Mouse (Mus musculus) C2C12 (cell line): ENCODE measurements around the gene Eps15l1.

Source experiments
- CTCF ChIP-seq: IDR thresholded peaks from one replicate; pipeline ENCODE4 v1.5.1; 2011; ENCODE audit not compliant: control insufficient read depth, insufficient read depth, insufficient read length
- FOSL1 ChIP-seq: IDR thresholded peaks from one replicate; pipeline ENCODE4 v1.8.0; 2011; ENCODE audit warnings: mild to moderate bottlenecking, low read length; ENCODE audit not compliant: poor library complexity, insufficient read depth, severe bottlenecking
- MAX ChIP-seq: IDR thresholded peaks from one replicate; pipeline ENCODE4 v1.6.1; 2011; ENCODE audit warnings: mild to moderate bottlenecking, control low read depth
- MYOD1 ChIP-seq: IDR thresholded peaks from one replicate; pipeline ENCODE4 v1.6.1; 2011; ENCODE audit warnings: low read depth; ENCODE audit not compliant: control insufficient read depth, insufficient read length
- MYOG ChIP-seq: IDR thresholded peaks from one replicate; pipeline ENCODE4 v1.6.1; 2011; ENCODE audit not compliant: control insufficient read depth, insufficient read length; ENCODE audit errors: extremely low read depth
- USF1 ChIP-seq: IDR thresholded peaks from one replicate; pipeline ENCODE4 v1.6.1; 2011; ENCODE audit warnings: low read depth, mild to moderate bottlenecking, control low read depth, moderate library complexity

DNA sequence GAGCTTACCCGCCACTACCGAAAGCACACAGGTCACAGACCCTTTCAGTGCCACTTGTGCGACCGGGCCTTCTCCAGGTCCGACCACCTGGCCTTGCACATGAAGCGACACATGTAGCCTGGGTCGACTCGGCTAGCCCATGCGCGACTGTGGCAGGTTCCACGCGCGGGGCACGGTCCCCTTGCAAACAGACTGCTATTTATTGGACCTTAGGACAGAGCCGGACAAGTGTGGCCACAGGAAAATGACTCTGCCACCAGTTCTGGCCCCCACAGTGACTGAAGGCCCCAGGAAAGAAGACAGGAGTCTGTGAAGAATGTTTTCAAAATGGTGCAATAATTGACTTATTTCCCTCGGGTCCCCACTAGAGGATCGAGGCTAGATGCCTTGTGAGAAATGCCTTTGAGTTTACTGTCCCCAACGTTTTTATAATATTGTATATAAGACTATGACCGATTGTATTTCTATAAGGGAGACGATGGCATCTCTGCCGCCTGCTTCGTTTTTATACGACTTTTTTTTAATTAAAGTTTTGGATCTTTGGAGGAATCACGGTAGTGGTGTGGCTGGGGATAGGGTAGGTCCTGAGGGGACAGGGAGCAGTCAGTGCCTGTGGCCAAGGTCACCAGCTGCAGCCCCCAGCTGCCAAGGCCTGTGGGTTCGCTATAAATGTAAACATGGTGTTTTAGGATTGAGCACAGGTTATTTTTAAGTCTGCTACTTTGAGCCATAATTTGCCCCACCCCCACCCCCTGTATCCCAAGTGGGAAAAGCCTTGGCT is 100.3 kb downstream of the Eps15l1 start:
- TF ChIP-seq CTCF (no peak), USF1 (no peak), MAX (no peak), MYOG (no peak), FOSL1 (no peak), MYOD1 (no peak)
